Mouse (Mus musculus) forebrain, embryonic 16.5 days (tissue): Measurements from ENCODE around the gene Cited2. TPM values are rescaled to one million over a fixed set of nuclear protein-coding genes. Genes with fewer than 3 reads are reported as not detected.

ENCODE experiments used
- ATAC-seq: fragments of 200-750 bp; cut with Nextera tagmentation; 2 replicates; pipeline ENCODE4 v1.8.0; 2017; ENCODE audit warnings: mild to moderate bottlenecking, moderate library complexity
- H3K27ac ChIP-seq: fragments of 300-500 bp; sonication (generic); 2 replicates; pipeline ENCODE4 v1.5.1; 2014; ENCODE audit warnings: low read length, control low read depth
- H3K27me3 ChIP-seq: fragments of 300-500 bp; sonication (generic); replicated peaks from 2 replicates; pipeline ENCODE4 v1.6.1; 2014; ENCODE audit warnings: low read length; ENCODE audit not compliant: control insufficient read depth, insufficient read depth
- H3K36me3 ChIP-seq: fragments of 300-500 bp; sonication (generic); 2 replicates; pipeline ENCODE4 v1.6.1; 2014; ENCODE audit not compliant: control insufficient read depth, insufficient read depth
- H3K4me1 ChIP-seq: fragments of 300-500 bp; sonication (generic); replicated peaks from 2 replicates; pipeline ENCODE4 v1.6.1; 2014; ENCODE audit warnings: low read length; ENCODE audit not compliant: control insufficient read depth, insufficient read depth
- H3K4me2 ChIP-seq: fragments of 300-500 bp; sonication (generic); 2 replicates; pipeline ENCODE4 v1.6.1; 2014; ENCODE audit warnings: mild to moderate bottlenecking, low read length, control low read depth
- H3K4me3 ChIP-seq: fragments of 300-500 bp; sonication (generic); replicated peaks from 2 replicates; pipeline ENCODE4 v1.5.1; 2014; ENCODE audit warnings: mild to moderate bottlenecking, low read length, control low read depth
- H3K9ac ChIP-seq: fragments of 300-500 bp; sonication (generic); replicated peaks from 2 replicates; pipeline ENCODE4 v1.6.1; 2014; ENCODE audit warnings: low read depth, low read length, control low read depth
- H3K9me3 ChIP-seq: fragments of 300-500 bp; sonication (generic); 2 replicates; pipeline ENCODE4 v1.6.1; 2016; ENCODE audit warnings: low read length; ENCODE audit not compliant: control insufficient read depth
- WGBS: fragments of 180-500 bp; shearing (Covaris S2); extraction: QIAGEN DNeasy Blood & Tissue Kit; methylation state at CpG from one replicate; pipeline ENCODE4 v1.1.7; 2014; 5-methylcytosine and 5-hydroxymethylcytosine counted together
- polyA plus RNA-seq: library from polyadenylated mRNA; unstranded; fragments of >200 nt; fragmentation: Nextera tagmentation; extraction: Ambion mirVana; gene quantifications from 2 replicates; pipeline ENCODE4 v1.2.1, GENCODE M21; 2015

The Cited2 gene
- polyA plus RNA-seq, 1 experiment from 2014 or later = 55.9 TPM

DNA sequence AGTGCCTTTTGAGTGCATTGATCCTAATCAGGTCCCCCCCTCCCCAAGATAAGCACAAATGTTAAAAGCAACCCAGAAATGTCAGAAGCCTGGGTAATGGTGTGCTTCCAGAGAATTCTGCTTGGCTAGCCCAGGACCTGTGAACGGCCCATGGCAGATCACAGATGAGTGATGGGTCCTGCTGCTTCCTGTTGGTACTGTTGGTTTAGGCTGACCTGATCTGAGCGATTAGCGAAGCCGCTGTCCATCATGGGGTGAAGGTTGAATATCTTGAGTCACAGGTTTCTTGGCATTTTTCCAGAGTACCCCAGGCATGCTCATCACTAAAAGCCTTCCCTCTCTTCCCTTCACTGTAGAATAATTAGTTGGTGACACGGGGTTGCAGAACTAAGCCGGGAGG is 6.5 kb downstream of the Cited2 start:
- no peaks in the 10 kb centered on the region for H3K27me3 ChIP-seq
- WGBS = 72% methylated on average over 6 of the region's 6 CpGs
- H3K27ac ChIP-seq = no peak overlapping the region
- no peaks in the 10 kb centered on the region for H3K9me3 ChIP-seq
- ATAC-seq = no peak
- H3K36me3 ChIP-seq = no peaks in the 10 kb centered on the region
- H3K4me3 ChIP-seq = no peak overlapping the region
- H3K9ac ChIP-seq = no peak overlapping the region
- peaks cover 16% of the 10 kb centered on the region for H3K4me1 ChIP-seq
- no peak overlapping the region for H3K4me2 ChIP-seq

DNA sequence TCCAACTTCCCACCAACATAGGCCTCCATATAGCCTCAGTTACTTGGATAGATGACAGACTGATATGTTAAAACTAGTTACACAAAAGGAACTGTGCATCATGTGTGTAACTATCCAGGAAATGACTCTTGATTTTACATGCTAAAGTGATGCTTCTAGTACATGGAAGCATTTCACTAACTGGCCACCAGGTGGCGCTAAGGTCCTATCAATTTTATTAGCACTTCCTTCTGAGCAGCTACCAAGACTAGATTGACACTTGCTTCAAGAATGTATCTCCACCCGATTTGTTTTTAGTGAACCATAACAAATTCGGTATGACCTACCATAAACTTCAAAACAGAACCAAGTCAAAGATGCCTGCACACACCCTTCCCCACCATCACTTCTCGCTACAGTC is 10.0 kb downstream of the Cited2 start:
- Histone ChIP-seq H3K4me1 (no peaks in the 10 kb centered on the region), H3K36me3 (no peaks in the 10 kb centered on the region), H3K27me3 (no peaks in the 10 kb centered on the region), H3K27ac (no peak overlapping the region), H3K4me3 (no peak overlapping the region), H3K9me3 (no peaks in the 10 kb centered on the region), H3K9ac (no peak overlapping the region), H3K4me2 (no peak overlapping the region)
- peak; percentile 68 for ATAC-seq
- WGBS = 18% methylated on average over 4 of the region's 4 CpGs

DNA sequence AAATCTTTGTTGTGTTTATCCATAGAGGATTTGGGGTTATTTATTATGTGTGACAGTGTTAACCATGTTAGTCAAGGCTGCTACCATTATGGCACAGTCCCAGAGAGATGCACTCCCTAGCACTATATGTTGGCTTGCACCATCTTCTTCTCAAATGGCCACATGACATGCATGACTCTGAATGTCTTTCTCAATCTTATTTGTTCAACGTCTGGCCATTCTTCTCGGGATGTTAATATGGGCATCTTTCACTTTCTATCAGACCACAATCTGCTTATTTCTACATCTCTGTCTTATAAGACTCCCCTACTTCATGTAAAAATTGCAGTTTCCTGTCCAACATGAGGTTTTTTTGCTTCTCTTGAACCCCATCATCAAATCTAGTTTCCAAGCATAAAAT is 19.6 kb downstream of the Cited2 start:
- H3K4me3 ChIP-seq = no peak overlapping the region
- H3K36me3 ChIP-seq = no peaks in the 10 kb centered on the region
- no peak overlapping the region for H3K9ac ChIP-seq
- no peak overlapping the region for H3K4me2 ChIP-seq
- ATAC-seq = no peak
- H3K9me3 ChIP-seq = no peaks in the 10 kb centered on the region
- no peaks in the 10 kb centered on the region for H3K27me3 ChIP-seq
- WGBS = 98% methylated on average over 2 of the region's 2 CpGs
- no peak overlapping the region for H3K27ac ChIP-seq
- H3K4me1 ChIP-seq = no peaks in the 10 kb centered on the region

DNA sequence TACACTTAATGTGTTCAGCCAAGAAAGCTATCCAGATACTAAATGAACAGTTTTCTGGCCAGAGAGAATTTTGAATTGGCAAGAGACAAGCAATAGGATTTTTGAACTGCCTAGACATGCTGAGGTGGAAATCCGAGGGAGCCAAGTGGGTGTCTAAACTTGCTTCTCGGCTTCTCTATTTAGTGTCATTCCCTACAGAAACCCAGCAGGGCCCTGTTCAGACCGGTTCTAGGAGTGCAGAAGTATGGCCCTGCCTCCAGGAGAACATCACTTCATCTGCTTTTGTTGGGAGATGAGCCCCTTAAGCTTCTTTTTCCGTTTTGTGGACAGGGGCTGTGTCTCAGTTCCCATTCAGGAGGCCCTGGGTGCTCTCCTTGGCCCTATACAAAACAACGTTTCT is 29.5 kb downstream of the Cited2 start:
- no peak for ATAC-seq
- no peak overlapping the region for H3K27ac ChIP-seq
- H3K36me3 ChIP-seq = no peaks in the 10 kb centered on the region
- peaks cover 6% of the 10 kb centered on the region; the same call in 1 of the 2 replicates for H3K9me3 ChIP-seq
- H3K9ac ChIP-seq = no peak overlapping the region
- no peak overlapping the region for H3K4me2 ChIP-seq
- no peak overlapping the region for H3K4me3 ChIP-seq
- no peaks in the 10 kb centered on the region for H3K27me3 ChIP-seq
- H3K4me1 ChIP-seq = no peaks in the 10 kb centered on the region
- WGBS = 74% methylated on average over 5 of the region's 5 CpGs

DNA sequence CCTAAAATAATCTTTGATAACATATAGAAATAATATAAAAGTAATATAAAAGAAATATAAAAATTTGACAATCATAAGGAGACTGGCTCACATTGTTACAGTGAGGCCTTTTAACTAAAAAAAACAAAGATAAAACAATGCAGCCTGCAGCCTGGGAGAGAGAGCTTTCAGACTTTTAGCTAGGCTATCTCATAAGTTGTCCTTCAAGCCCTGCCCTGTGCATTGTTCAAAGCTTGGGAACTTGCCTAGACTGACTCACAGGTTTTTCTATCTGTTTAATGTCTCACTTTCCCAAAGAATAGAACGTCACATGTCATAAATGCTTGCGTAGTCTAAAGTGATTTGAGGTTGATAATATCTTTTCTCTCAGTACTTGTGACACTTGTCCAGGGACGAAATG is 36.8 kb downstream of the Cited2 start:
- Histone ChIP-seq H3K36me3 (no peaks in the 10 kb centered on the region), H3K4me3 (no peak overlapping the region), H3K4me2 (no peak overlapping the region), H3K9ac (no peak overlapping the region), H3K9me3 (peaks cover 6% of the 10 kb centered on the region; the same call in 1 of the 2 replicates), H3K27me3 (no peaks in the 10 kb centered on the region), H3K4me1 (no peaks in the 10 kb centered on the region), H3K27ac (no peak overlapping the region)
- WGBS = 93% methylated on average over 3 of the region's 3 CpGs
- ATAC-seq = no peak

DNA sequence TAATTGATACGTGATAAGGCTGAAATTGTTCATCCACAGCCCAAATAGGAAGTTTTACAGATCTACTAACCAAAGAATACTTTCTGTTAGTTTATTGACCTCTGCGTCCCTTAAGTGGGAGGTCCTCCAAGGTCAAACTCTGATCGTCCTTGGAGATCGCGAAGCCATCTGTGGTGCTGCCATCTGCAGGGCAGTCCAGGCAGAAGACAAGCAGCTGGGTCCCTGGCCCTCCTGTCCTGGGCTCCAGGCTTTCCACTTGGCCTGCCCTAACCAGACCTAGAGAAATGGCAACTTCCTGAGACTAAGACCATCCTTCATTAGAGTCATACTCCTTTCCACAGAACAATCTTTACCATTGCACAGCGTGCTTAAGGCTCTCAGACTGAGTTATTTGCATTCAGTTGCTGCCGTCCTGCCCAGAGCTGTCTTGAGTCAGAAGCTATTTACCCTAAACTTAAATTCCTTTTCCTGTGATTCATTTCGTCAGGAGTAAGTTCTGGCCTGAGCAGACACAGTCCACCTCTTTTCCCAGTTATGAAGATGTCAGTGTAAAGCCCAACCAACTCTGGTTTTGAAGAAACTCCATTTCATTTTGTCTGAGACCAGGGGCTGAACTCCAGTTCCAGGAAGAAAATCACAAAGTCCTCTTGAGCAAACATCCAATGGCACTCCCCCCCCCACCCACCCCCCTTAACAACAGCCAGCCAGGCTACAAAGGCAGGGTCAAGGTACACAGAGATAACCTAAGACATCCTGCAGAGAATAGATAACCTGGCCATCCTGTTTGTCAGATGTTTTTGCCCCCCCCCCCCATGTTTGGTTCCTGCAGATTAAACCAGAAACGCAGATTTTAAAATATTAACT is 38.0 kb downstream of the Cited2 start:
- no peak overlapping the region for H3K27ac ChIP-seq
- whole genome bisulfite sequencing = 80% methylated on average over 9 of the region's 9 CpGs
- no peak overlapping the region for H3K9ac ChIP-seq
- no peak overlapping the region for H3K4me3 ChIP-seq
- ATAC-seq = no peak
- no peaks in the 10 kb centered on the region for H3K36me3 ChIP-seq
- H3K9me3 ChIP-seq = 0 out of 2 replicates have a peak, but pooled peaks cover 1% of the 10 kb centered on the region
- no peaks in the 10 kb centered on the region for H3K4me1 ChIP-seq
- H3K27me3 ChIP-seq = no peaks in the 10 kb centered on the region
- no peak overlapping the region for H3K4me2 ChIP-seq

DNA sequence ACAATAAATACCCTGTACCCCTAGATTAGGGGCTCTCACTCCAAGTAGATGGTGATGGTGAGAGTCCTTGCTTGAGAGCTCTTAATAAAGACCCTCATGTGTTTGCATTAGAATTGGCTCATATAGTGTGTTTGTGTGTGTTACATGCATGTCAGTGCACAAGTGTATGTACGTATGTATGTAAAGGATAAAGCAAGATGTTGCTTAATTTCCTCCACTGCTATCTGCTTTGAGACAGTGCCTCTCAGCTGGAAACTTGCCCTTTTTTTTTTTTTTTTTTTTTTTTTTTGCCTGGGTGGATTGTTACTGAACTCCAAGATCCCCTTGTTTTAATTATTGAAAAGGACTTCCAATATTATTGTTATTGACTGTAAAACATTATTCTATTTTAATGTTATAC is 38.6 kb downstream of the Cited2 start:
- Histone ChIP-seq H3K27ac (no peak overlapping the region), H3K4me1 (no peaks in the 10 kb centered on the region), H3K4me2 (no peak overlapping the region), H3K9me3 (no peaks in the 10 kb centered on the region), H3K9ac (no peak overlapping the region), H3K27me3 (no peaks in the 10 kb centered on the region), H3K36me3 (no peaks in the 10 kb centered on the region), H3K4me3 (no peak overlapping the region)
- no peak for ATAC-seq
- 86% methylated on average over 1 of the region's 1 CpGs for WGBS

DNA sequence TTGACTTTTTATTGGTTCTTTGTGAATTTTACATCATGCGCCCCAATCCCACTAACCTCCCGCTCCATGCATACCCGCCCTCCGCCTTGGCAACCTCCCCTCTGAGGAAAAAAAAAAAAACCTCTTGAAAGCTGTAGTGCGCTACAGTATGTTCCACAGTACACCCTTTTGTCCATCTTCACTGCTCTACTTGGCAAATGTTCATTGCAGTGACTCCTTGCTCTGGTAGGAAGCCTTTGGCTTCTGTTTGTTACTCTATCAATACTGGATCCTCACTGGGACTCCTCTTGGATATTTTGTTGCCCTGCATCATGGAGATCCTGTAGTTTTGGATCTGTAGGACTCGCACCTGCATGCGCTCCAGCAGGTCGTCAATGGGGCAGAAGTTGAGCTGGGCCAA is 39.9 kb downstream of the Cited2 start:
- Histone ChIP-seq H3K4me2 (no peak overlapping the region), H3K4me3 (no peak overlapping the region), H3K27ac (no peak overlapping the region), H3K36me3 (no peaks in the 10 kb centered on the region), H3K9ac (no peak overlapping the region), H3K4me1 (no peaks in the 10 kb centered on the region), H3K27me3 (no peaks in the 10 kb centered on the region), H3K9me3 (no peaks in the 10 kb centered on the region)
- WGBS = 94% methylated on average over 8 of the region's 8 CpGs
- ATAC-seq = no peak

DNA sequence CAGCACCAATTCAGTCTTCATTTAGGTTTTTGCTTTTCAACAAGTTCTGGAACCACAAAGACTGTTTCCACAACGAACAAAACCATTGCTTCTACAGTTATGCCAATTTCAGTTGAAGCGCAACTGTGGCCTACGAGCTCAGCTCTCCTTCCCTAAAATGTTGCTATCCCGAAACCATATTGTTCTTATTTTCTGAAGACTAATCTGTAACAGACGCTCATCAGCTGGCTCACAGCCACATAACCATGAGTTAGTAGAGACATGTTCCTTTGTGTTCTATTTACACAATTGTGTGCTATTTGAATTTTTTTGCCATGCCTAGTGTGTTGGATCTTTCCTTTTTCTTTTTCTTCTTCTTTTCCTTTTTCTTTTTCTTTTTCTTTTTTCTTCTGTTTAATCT is 46.8 kb downstream of the Cited2 start:
- no peak overlapping the region for H3K4me3 ChIP-seq
- H3K9me3 ChIP-seq = no peaks in the 10 kb centered on the region; the same call in 1 of the 2 replicates
- no peak overlapping the region for H3K4me2 ChIP-seq
- no peaks in the 10 kb centered on the region for H3K27me3 ChIP-seq
- no peaks in the 10 kb centered on the region for H3K36me3 ChIP-seq
- no peak for ATAC-seq
- H3K9ac ChIP-seq = no peak overlapping the region
- H3K4me1 ChIP-seq = no peaks in the 10 kb centered on the region
- no peak overlapping the region for H3K27ac ChIP-seq
- 79% methylated on average over 5 of the region's 5 CpGs for WGBS
